Mouse (Mus musculus) spleen, postnatal 14 days (tissue): ENCODE results near the gene Fos.
"Not testable (repeated sequence)": the region's sequence is repeated elsewhere in the genome, so short reads cannot be mapped to it uniquely, and the experiment has no call there.

Experiments used
- DNase-seq, 2 experiments: peaks; one replicate each; pipeline ENCODE4 v3.0.0; 2021 to 2022; ENCODE audit warnings: low spot score in 2 of 2

Gene Fos

GRCm38 (mm10) chr12:85522631-85523388, 49.1 kb downstream of the Fos start:
- no peak for DNase-seq

GRCm38 (mm10) chr12:85523421-85524192, 49.9 kb downstream of the Fos start:
- no peak for DNase-seq

- no peak for DNase-seq
Measured at GRCm38 (mm10) chr12:85524193-85524858, 50.6 kb downstream of the Fos start.

- not testable (repeated sequence) for DNase-seq
Measured at GRCm38 (mm10) chr12:85524859-85525495, 51.3 kb downstream of the Fos start.
